Mouse (Mus musculus): Measurements from ENCODE around the gene Fbxl7. TPM values are rescaled to one million over a fixed set of nuclear protein-coding genes. Genes with fewer than 3 reads are reported as not detected.

Gene Fbxl7
- polyA plus RNA-seq, 2 experiments, result 0.56 to 0.57 TPM

GRCm38 (mm10) chr15:26682279-26682678 is 213.1 kb downstream of the Fbxl7 start:
- Histone ChIP-seq H3K27ac (no peak overlapping the region), H3K36me3 (replicated peaks; ENCODE audit: control insufficient read depth, insufficient read depth, low read depth) (no peaks in the 10 kb centered on the region), H3K9me3 (ENCODE audit: control insufficient read depth, low read length) (no peaks in the 10 kb centered on the region), H3K27me3 (ENCODE audit: control insufficient read depth, insufficient read depth, low read length) (no peaks in the 10 kb centered on the region), H3K4me2 (ENCODE audit: low read depth) (no peak overlapping the region), H3K4me3 (ENCODE audit: insufficient read depth in 1 of 2, low read depth in 2 of 2, low read length in 2 of 2) (no peak overlapping the region), H3K4me1 (replicated peaks; ENCODE audit: control insufficient read depth in 2 of 2, insufficient read depth in 2 of 2, low read length in 1 of 2) (no peaks in the 10 kb centered on the region), H3K9ac (replicated peaks) (no peak overlapping the region)
- no peak for DNase-seq (ENCODE audit: low read depth in 3 of 3, low spot score in 3 of 3)
- no peak for ATAC-seq (ENCODE audit: insufficient read depth)
- 73% methylated on average over 9 of the region's 9 CpGs for WGBS (ENCODE audit: insufficient replicate concordance)
- TF ChIP-seq EP300 (IDR thresholded peaks at IDR 0.05; ENCODE audit: low read depth) (no peak), CTCF (IDR thresholded peaks at IDR 0.05; ENCODE audit: low read depth) (no peak)

- no peaks in the 10 kb centered on the region for H3K9me3 ChIP-seq (ENCODE audit: control insufficient read depth, low read length)
- H3K4me3 ChIP-seq (ENCODE audit: insufficient read depth in 1 of 2, low read depth in 2 of 2, low read length in 2 of 2), result no peak overlapping the region
- H3K27ac ChIP-seq, result no peak overlapping the region
- no peak for DNase-seq (ENCODE audit: low read depth in 3 of 3, low spot score in 3 of 3)
- ATAC-seq (ENCODE audit: insufficient read depth), result no peak
- H3K27me3 ChIP-seq (ENCODE audit: control insufficient read depth, insufficient read depth, low read length), result no peaks in the 10 kb centered on the region
- H3K4me2 ChIP-seq (ENCODE audit: low read depth), result no peak overlapping the region
- WGBS (ENCODE audit: insufficient replicate concordance), result 48% methylated on average over 5 of the region's 5 CpGs
- H3K9ac ChIP-seq (replicated peaks), result no peak overlapping the region
- TF ChIP-seq CTCF (IDR thresholded peaks at IDR 0.05; ENCODE audit: low read depth) (no peak), EP300 (IDR thresholded peaks at IDR 0.05; ENCODE audit: low read depth) (no peak)
- H3K36me3 ChIP-seq (replicated peaks; ENCODE audit: control insufficient read depth, insufficient read depth, low read depth), result no peaks in the 10 kb centered on the region
- no peaks in the 10 kb centered on the region for H3K4me1 ChIP-seq (replicated peaks; ENCODE audit: control insufficient read depth in 2 of 2, insufficient read depth in 2 of 2, low read length in 1 of 2)
Measured at GRCm38 (mm10) chr15:26673239-26673859, 222.0 kb downstream of the Fbxl7 start.

GRCm38 (mm10) chr15:26654988-26655387 is 240.4 kb downstream of the Fbxl7 start:
- no peak for ATAC-seq (ENCODE audit: insufficient read depth)

GRCm38 (mm10) chr15:26642563-26642962 is 252.8 kb downstream of the Fbxl7 start:
- Histone ChIP-seq H3K27ac (no peak overlapping the region), H3K4me2 (ENCODE audit: low read depth) (no peak overlapping the region), H3K9ac (replicated peaks) (no peak overlapping the region), H3K4me3 (ENCODE audit: insufficient read depth in 1 of 2, low read depth in 2 of 2, low read length in 2 of 2) (no peak overlapping the region), H3K27me3 (ENCODE audit: control insufficient read depth, insufficient read depth, low read length) (no peaks in the 10 kb centered on the region), H3K4me1 (replicated peaks; ENCODE audit: control insufficient read depth in 2 of 2, insufficient read depth in 2 of 2, low read length in 1 of 2) (no peaks in the 10 kb centered on the region), H3K9me3 (ENCODE audit: control insufficient read depth, low read length) (no peaks in the 10 kb centered on the region), H3K36me3 (replicated peaks; ENCODE audit: control insufficient read depth, insufficient read depth, low read depth) (no peaks in the 10 kb centered on the region)
- ATAC-seq (ENCODE audit: insufficient read depth) (no peak), DNase-seq (ENCODE audit: low read depth in 3 of 3, low spot score in 3 of 3) (no peak)
- WGBS (ENCODE audit: insufficient replicate concordance), result 74% methylated on average over 4 of the region's 4 CpGs
- TF ChIP-seq CTCF (IDR thresholded peaks at IDR 0.05; ENCODE audit: low read depth) (no peak), EP300 (IDR thresholded peaks at IDR 0.05; ENCODE audit: low read depth) (no peak)

More at GRCm38 (mm10) chr15:26654988-26655387, 240.4 kb downstream of the Fbxl7 start:
- Histone ChIP-seq H3K27ac (no peak overlapping the region), H3K36me3 (replicated peaks; ENCODE audit: control insufficient read depth, insufficient read depth, low read depth) (no peaks in the 10 kb centered on the region), H3K4me1 (replicated peaks; ENCODE audit: control insufficient read depth in 2 of 2, insufficient read depth in 2 of 2, low read length in 1 of 2) (no peaks in the 10 kb centered on the region), H3K4me3 (ENCODE audit: insufficient read depth in 1 of 2, low read depth in 2 of 2, low read length in 2 of 2) (no peak overlapping the region), H3K4me2 (ENCODE audit: low read depth) (no peak overlapping the region), H3K9me3 (ENCODE audit: control insufficient read depth, low read length) (no peaks in the 10 kb centered on the region), H3K9ac (replicated peaks) (no peak overlapping the region), H3K27me3 (ENCODE audit: control insufficient read depth, insufficient read depth, low read length) (no peaks in the 10 kb centered on the region)
- 66% methylated on average over 8 of the region's 8 CpGs for WGBS (ENCODE audit: insufficient replicate concordance)
- DNase-seq (ENCODE audit: low read depth in 3 of 3, low spot score in 3 of 3), result no peak
- TF ChIP-seq CTCF (IDR thresholded peaks at IDR 0.05; ENCODE audit: low read depth) (no peak), EP300 (IDR thresholded peaks at IDR 0.05; ENCODE audit: low read depth) (no peak)

GRCm38 (mm10) chr15:26639726-26640125 is 255.7 kb downstream of the Fbxl7 start:
- DNase-seq (ENCODE audit: low read depth in 3 of 3, low spot score in 3 of 3), result no peak
- H3K4me2 ChIP-seq (ENCODE audit: low read depth), result no peak overlapping the region
- no peak overlapping the region for H3K27ac ChIP-seq
- 45% methylated on average over 7 of the region's 7 CpGs for WGBS (ENCODE audit: insufficient replicate concordance)
- H3K4me3 ChIP-seq (ENCODE audit: insufficient read depth in 1 of 2, low read depth in 2 of 2, low read length in 2 of 2), result no peak overlapping the region
- H3K9me3 ChIP-seq (ENCODE audit: control insufficient read depth, low read length), result no peaks in the 10 kb centered on the region
- H3K9ac ChIP-seq (replicated peaks), result no peak overlapping the region
- H3K27me3 ChIP-seq (ENCODE audit: control insufficient read depth, insufficient read depth, low read length), result no peaks in the 10 kb centered on the region
- no peaks in the 10 kb centered on the region for H3K4me1 ChIP-seq (replicated peaks; ENCODE audit: control insufficient read depth in 2 of 2, insufficient read depth in 2 of 2, low read length in 1 of 2)
- H3K36me3 ChIP-seq (replicated peaks; ENCODE audit: control insufficient read depth, insufficient read depth, low read depth), result no peaks in the 10 kb centered on the region
- TF ChIP-seq EP300 (IDR thresholded peaks at IDR 0.05; ENCODE audit: low read depth), result no peak
- TF ChIP-seq CTCF (IDR thresholded peaks at IDR 0.05; ENCODE audit: low read depth), result no peak
- no peak for ATAC-seq (ENCODE audit: insufficient read depth)

All from liver, embryonic 14.5 days (tissue).